Mouse (Mus musculus) cerebral cortex, adult 2 months (tissue): ENCODE measurements around the gene Atg16l2.

Experiments used
- WGBS: fragments of 180-500 bp; shearing (Covaris S2); methylation state at CpG from one replicate; pipeline ENCODE4 v1.1.7; 2018; 5-methylcytosine and 5-hydroxymethylcytosine counted together

The Atg16l2 gene

GRCm38 (mm10) chr7:101291641-101292040 lies 10.4 kb downstream of the Atg16l2 start:
- 92% methylated on average over 8 of the region's 8 CpGs for WGBS

DNA sequence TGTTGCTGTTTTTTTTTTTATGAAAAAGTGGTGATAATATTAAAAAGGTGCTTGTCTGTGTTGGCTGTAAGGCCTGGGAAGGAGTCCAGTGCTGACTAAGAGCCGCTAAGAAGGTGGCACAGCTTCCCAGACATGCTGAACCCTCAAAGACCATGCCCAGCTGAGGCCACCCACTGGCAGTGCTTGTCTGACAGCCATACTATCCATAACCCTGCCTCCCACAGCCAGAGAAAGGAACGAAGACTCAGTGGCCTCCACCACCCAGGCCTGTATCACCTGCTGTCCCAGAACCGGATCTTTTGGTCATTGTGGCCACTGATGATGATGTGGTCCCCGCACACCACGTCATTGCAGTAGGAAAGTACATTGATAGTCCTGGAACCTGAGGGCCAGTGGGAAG lies 10.8 kb downstream of the Atg16l2 start:
- WGBS = 78% methylated on average over 5 of the region's 5 CpGs

GRCm38 (mm10) chr7:101290401-101290800 lies 11.7 kb downstream of the Atg16l2 start:
- WGBS = 95% methylated on average over 10 of the region's 10 CpGs

DNA sequence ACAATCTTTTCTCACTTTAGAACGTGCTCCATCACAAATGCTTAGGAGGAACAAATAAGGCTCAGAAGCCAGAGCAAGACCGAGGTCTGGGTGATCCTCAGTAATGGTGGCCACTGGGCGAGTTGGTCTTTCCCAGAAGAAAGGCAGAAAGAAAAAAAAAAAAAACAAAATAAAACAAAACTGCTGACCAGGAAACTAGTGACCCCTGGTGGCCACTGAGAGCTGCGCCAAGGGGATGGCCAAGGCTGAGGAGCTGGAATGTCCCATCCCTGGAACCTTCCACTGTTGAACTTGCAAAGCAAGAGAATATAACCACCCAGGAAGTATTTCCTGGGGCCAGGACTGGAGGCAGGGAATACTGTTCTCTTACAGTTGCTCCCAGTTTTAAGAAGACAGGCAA lies 13.6 kb downstream of the Atg16l2 start:
- 36% methylated on average over 4 of the region's 4 CpGs for WGBS

- 82% methylated on average over 2 of the region's 2 CpGs for WGBS
These were observed 14.2 kb downstream of the Atg16l2 start for GRCm38 (mm10) chr7:101287820-101288219.

GRCm38 (mm10) chr7:101286891-101287290 lies 15.2 kb downstream of the Atg16l2 start:
- WGBS = 74% methylated on average over 4 of the region's 4 CpGs

DNA sequence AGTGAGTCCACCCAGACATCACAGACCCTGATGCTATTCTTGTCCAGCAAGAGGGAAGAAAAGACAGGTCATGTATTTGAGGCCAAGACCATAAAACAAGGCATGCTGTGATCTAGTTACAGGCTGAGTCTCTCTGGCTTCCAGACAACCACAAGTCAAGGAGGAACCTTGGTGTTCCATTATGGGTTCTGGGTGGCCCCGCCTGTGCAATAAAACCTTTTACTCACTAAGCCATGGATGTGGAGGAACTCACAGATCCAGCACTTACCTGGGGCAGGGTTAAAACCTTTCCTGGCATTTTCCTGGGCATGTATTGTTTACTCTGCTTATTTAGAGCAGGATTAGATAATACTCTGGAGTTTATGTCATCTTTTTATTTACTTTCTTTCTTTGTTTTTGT lies 17.5 kb downstream of the Atg16l2 start:
- WGBS = 89% methylated on average over 1 of the region's 1 CpGs

GRCm38 (mm10) chr7:101282721-101283120 lies 19.3 kb downstream of the Atg16l2 start:
- 81% methylated on average over 3 of the region's 3 CpGs for WGBS

GRCm38 (mm10) chr7:101272466-101273160 lies 29.4 kb downstream of the Atg16l2 start:
- WGBS = 95% methylated on average over 8 of the region's 8 CpGs

DNA sequence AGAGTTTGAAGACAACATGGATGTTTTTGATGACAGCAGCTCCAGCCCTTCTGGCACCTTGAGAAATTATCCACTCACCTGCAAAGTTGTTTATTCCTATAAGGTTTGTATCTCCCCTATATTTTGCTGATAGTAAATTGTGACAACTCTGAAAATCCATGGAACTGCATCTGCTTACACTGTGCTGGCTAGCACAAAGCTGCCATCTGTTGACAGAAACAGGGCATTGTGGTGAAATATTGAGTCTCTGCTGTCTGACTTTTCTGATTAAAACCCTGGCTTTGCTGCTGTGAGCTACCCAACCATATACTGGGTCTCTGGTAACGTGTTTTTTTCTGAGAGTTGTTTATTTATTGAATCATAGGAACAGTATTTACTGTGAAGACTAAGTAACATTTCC lies 30.4 kb downstream of the Atg16l2 start:
- WGBS = 56% methylated on average over 1 of the region's 1 CpGs

DNA sequence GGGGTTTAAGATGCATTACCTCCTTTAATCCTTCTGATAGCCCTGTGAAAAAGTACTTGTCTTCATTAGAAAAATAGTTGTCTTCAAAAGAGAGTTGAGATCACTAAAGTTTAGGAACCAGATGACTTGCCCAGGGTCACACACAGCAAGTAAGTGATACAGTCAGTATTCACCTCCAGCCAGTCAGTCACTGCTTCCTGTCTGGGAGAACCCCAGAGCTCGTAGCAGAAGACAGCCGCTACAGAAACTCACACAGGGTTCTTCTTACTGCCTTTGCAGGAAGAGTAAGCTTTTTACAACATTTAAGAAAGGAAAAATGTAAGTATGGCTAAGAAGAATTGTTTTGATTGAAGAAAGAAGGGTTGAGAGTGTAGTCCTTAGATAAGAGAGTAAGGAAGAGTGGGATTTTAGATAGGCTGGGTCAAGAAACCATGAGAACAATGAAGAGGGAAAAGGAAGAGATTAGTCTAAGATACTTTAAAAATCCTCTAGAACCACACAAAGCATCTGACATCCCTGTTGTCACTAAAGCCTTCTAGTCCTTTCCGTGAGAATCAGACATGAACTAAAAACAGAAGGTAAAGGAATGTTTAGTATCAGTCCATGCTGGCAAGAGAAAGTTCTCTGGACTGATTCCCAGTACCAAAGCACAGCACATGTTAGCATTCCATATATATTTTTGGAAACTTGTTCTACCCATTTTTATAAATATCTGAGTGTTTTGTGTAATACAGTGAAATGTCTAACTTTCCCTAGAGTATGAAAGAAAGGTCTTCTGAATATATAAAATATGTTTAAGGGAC lies 34.4 kb downstream of the Atg16l2 start:
- 38% methylated on average over 3 of the region's 3 CpGs for WGBS

DNA sequence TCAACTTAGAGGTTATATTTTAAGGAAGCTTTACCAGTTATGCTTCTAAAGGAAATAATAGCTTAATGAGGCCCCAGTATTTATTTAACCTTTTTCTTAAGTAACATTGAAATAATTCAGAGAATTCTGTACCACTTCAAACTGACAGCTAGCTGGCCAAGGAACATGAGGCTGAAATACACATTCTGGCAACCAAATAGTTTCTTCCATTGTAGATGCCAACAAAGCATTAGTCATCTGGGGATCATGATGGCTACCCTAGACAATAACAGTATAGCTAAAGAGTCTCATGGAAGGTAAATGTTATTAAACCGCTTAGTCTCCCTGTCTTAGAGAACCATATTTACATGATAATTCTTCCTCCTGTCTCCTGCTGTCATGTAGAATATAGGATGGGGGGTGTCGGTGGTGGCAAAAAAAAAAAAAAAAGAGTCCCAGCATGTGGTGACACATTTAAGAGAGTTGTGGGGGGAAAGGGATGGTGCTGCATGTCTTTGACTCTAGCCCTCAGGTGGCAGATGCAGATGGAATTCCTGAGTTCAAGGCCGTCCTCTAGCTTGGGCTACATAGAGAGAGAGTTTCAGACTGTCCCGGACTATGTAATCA lies 40.0 kb downstream of the Atg16l2 start:
- WGBS = 78% methylated on average over 4 of the region's 4 CpGs

DNA sequence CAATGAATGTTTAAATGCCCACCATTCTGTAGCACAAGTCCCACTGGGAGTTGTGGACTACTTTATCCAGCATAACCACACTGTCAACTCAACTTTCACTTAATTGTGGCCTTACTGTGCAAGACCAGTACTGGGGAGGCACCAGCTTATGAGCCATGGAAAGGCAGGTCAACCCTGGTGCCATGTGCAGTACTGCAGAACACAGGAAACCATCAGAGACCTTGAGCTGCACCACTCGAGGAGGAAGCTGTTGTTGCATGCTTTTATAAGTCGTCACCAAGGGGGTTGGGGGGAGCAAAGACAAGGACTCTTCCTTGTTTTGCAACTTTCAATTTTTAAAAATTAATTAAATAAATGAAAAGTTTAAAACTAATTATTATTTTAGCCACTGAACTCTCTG lies 49.0 kb downstream of the Atg16l2 start:
- WGBS = 70% methylated on average over 2 of the region's 2 CpGs

- WGBS = 96% methylated on average over 2 of the region's 2 CpGs
These were observed 52.9 kb downstream of the Atg16l2 start for GRCm38 (mm10) chr7:101249173-101249572.

DNA sequence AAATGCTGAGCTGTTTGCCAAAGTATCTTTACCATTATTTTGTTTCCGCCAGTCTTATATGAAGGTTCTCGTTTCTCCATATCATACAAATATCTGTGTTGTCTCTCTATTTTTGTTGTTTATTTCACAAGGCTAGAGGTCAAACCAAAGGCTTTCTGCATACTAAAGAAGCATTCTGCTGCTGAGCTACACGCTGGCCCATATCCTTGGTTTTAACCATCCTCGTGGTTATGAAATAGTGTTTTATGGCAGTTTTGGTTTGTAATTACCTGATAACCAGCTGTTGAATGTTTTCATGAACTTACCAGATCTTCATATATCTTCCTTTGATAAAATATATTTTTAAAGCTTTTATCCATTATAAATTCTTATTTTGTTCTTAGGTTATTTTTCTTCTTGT lies 53.3 kb downstream of the Atg16l2 start:
- WGBS = 98% methylated on average over 4 of the region's 4 CpGs

DNA sequence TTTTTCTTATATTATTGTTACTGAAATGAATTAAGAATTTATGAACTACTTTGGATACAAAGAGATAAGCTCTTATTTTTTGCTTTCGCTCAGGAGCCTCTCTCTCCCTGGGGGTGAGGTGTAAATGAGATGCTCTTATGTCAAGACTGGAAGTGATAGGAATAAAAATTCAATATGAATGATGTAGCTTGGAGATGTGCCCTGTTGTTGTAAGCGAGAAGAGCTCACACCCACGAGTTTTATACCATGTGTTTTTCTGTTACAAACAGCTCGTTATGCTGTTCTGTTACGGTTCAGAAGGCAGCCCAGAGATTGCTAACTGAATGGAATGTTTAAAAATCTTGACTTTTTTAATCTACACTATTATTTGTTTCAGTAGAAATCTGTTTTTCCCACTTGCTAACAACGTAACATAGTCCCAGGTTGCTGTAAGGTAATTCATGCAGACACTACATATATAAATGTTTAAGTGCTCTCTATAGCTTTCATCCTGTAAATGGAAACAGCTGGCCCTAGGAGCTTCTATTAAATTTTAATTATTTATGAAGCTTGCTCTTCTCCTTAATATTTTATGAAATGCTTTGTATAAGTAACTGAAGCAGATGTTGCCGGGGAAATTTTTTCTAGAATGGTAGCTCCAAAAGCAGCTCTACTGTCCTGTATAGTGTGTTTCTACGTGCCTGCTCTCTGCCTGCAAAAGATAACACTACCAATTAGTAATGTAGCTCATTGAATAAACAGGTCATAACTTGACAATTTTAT lies 65.2 kb downstream of the Atg16l2 start:
- 57% methylated on average over 8 of the region's 8 CpGs for WGBS

DNA sequence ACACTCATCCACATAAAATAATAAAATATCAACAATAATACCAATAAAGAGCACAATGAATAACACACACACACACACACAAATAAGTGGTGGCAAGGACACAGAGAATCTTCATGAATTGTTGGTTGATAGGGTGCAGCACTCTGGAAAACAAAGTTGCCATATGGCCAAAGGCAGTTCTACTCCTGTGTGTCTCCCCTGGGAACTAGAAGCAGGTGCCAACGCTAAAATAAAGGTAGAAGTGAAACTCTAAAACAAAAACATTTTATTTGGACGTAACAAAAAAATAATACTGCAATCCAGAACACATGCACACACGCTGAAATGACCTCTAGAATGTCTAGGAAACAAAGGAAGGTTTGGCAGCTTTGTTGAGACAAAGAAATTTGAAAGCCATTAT lies 69.3 kb downstream of the Atg16l2 start:
- 54% methylated on average over 3 of the region's 3 CpGs for WGBS

DNA sequence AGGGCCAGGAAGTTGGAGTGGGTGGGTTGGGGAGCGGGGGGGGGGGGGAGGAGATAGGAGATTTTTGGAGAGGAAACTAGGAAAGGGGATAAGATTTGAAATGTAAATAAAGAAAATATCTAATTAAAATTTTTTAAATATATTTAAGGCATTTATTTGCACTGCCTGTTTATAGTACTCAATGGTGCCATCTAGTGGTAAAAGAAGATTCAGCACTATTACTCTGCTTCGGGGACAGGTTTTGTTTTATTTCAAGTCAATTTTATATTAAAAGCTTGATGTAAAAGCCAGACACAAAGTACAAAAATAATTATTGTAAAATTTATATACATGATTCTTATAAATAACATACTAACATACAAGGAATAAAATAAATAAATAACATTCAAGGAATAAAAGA lies 70.6 kb downstream of the Atg16l2 start:
- WGBS = 14% methylated on average over 2 of the region's 2 CpGs

DNA sequence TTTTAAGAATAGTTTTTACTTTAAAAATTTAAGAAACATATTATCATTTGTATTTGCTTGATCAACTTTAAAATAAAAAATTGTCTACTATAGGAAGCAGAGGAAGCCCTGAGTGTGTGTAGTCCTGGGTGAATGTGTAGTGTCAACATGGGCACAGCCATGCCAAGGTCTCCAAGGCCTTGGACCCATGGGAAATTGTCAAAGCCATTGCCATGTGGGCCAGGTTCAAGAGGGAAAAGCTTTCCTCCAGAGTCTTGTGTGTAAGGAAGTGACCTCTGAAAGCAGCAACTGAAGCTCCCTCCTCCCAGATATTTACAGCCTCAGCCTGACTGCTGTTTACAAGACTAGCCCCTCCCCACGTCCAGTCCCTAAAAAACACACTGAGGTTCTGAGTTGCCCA lies 72.7 kb downstream of the Atg16l2 start:
- 59% methylated on average over 1 of the region's 1 CpGs for whole genome bisulfite sequencing

DNA sequence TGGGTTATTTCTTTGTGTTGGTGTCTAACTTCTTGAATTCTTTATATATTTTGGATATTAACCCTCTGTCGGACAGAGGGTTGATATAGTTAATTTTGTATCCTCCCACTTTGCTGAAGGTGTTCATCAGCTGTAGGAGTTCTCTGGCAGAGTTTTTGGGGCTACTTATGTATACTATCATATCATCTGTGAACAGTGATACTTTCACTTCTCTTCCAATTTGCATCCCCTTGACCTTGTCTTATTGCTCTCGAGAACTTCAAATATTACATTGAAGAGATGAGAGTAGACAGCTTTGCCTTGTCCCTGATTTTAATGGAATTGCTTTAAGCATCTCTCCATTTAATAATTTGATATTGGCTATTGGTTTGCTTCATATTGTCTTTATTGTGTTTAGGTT lies 78.5 kb downstream of the Atg16l2 start:
- WGBS = 95% methylated on average over 2 of the region's 2 CpGs

GRCm38 (mm10) chr7:101216724-101217123 lies 85.3 kb downstream of the Atg16l2 start:
- WGBS = 84% methylated on average over 2 of the region's 2 CpGs
